Mouse (Mus musculus): ENCODE measurements around the gene Polk. TPM values are rescaled to one million over a fixed set of nuclear protein-coding genes. Genes with fewer than 3 reads are reported as not detected.

Gene Polk
- total RNA-seq, 2 experiments from 2014 or later: 44.0 to 47.0 TPM

Other genes starting within 250 kb of the Polk start
- 10 to 100 TPM; 22.9 to 23.5 TPM for gene Poc5, start 154.3 kb downstream of the Polk start, total RNA-seq (2021)
- 1 to 10 TPM; 2.5 to 4.0 TPM for gene Ankdd1b, start 71.4 kb downstream of the Polk start, total RNA-seq (2021)
- gene Gm17622, start 51.8 kb downstream of the Polk start, total RNA-seq (2021): not detected
- 100 to 1,000 TPM in 1 of 2 experiments, 10 to 100 TPM in 1; 99.9 to 101 TPM for gene Col4a3bp, start within 50 bp of the Polk start, total RNA-seq (2021)
- 10 to 100 TPM; 58.9 to 64.1 TPM for gene Hmgcr, start 128.4 kb upstream of the Polk start, total RNA-seq (2021)
- under 1 TPM; 0.08 to 0.11 TPM for gene Ankrd31, start 205.7 kb upstream of the Polk start, total RNA-seq (2021)

Measured in adrenal gland, postnatal 4 days (tissue).